Mouse (Mus musculus) ES-E14 (cell line): ENCODE results near the gene Ccdc88b.

Experiments used
- CHD2 ChIP-seq: IDR thresholded peaks from 2 replicates; pipeline ENCODE4 v1.6.1; 2014; ENCODE audit warnings: mild to moderate bottlenecking, low read depth, low read length, inconsistent platforms
- HCFC1 ChIP-seq: IDR thresholded peaks from 2 replicates; pipeline ENCODE4 v1.6.1; 2012; ENCODE audit warnings: low read length, inconsistent platforms, borderline replicate concordance; ENCODE audit not compliant: insufficient read depth
- MAFK ChIP-seq: IDR thresholded peaks from 2 replicates; pipeline ENCODE4 v1.6.1; 2014; ENCODE audit warnings: mild to moderate bottlenecking, low read depth, low read length, inconsistent platforms; ENCODE audit not compliant: insufficient read depth
- ZC3H11A ChIP-seq: IDR thresholded peaks from 2 replicates; pipeline ENCODE4 v1.6.1; 2012; ENCODE audit warnings: low read depth, mild to moderate bottlenecking, inconsistent platforms, low read length, borderline replicate concordance
- ZNF384 ChIP-seq: IDR thresholded peaks from 2 replicates; pipeline ENCODE4 v1.6.1; 2012; ENCODE audit warnings: low read depth, low read length, inconsistent platforms

DNA sequence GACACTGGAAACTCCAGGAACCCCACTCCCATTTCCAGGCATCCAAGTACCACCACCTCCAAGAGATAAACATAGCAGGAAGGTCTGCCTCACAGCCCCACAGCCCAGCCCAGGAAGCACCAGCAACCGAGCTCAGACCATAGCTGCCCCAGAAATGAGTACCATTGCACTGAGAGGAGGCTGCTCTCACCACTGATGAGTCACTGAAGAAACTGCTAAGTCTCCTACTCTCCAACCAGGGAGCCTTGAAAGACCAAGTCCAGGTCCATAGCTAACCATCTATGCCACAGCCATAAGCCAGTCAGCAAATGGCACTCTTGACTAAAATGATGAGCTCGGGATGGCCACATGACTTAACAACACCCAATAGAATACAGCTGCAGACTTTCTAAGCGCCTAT is 31.4 kb downstream of the Ccdc88b start:
- TF ChIP-seq CHD2: no peak
- no peak for TF ChIP-seq ZC3H11A
- TF ChIP-seq HCFC1: no peak
- no peak for TF ChIP-seq MAFK
- TF ChIP-seq ZNF384: no peak
